Mouse (Mus musculus) c-Kit-positive CD71-negative TER-119-negative erythroid progenitor cells, embryonic 14.5 days (primary cell): ENCODE results near the gene Zbtb11.
"Not testable (repeated sequence)": the region's sequence is repeated elsewhere in the genome, so short reads cannot be mapped to it uniquely, and the experiment has no call there.

Experiments used
- DNase-seq: peaks from one replicate; pipeline ENCODE4 v3.0.0-alpha.2; 2013; ENCODE audit warnings: low read depth

Zbtb11 gene

DNA sequence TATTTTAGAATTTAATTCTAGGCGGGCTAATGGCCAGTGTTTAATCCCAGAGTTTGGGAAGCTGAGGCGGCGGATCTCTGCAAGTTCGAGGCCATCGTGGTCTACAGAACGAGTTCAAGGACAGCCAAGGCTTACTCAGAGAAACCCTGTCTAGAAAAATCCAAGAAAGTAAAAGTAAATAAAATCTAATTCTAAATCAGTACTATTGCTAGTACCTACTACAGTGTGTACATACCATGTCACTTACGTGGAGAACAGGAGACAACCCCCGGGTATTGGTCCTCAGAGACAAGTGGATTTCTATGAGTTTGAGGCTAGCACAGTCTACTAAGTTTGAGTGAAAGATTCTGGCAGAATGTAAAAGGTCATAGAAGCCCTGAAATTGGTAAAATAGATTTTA is 64.4 kb downstream of the Zbtb11 start:
- DNase-seq = no peak

- DNase-seq = not testable (repeated sequence)
Measured at GRCm38 (mm10) chr16:56048038-56048437, 74.4 kb downstream of the Zbtb11 start, which contains the start of gene Senp7. Gene Senp7, plus strand, starts transcription at chr16:56048338.

GRCm38 (mm10) chr16:56055911-56056310 is 82.2 kb downstream of the Zbtb11 start:
- DNase-seq = no peak

GRCm38 (mm10) chr16:56056944-56057590 is 83.4 kb downstream of the Zbtb11 start:
- DNase-seq = no peak

GRCm38 (mm10) chr16:56058151-56058550 is 84.5 kb downstream of the Zbtb11 start:
- no peak for DNase-seq
